Mouse (Mus musculus): ENCODE measurements around the gene Gamt.

DNA sequence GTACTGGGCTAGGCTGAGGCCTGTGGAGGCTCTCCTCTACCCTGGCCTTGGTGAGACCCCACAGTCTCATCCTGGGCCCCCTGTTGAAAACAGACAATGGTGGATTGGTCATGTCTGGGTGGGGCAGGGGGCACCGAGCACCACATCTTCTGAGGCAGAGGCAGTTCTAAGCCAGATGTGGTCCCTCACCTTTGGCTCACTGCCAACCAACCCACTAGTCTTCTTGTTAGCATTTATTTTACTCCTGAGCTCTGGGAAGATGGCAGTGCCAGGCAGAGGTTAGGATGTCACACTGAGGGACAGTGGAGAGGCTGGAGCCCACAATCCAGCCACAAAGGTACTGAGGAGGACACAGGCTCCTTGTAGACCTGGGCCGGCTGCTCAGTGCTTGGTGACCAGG lies 2.9 kb downstream of the Gamt start:
- TF ChIP-seq CTCF (IDR thresholded peaks at IDR 0.05; ENCODE audit: extremely low read depth, insufficient read depth, insufficient read length, insufficient replicate concordance) (no peak), POLR2A (IDR thresholded peaks at IDR 0.05; ENCODE audit: low read depth, low read length) (no peak)

Data from spleen, adult 2 months (tissue).